Mouse (Mus musculus) embryonic facial prominence, embryonic 14.5 days (tissue): Measurements from ENCODE around the gene Gpx1. TPM values are rescaled to one million over a fixed set of nuclear protein-coding genes. Genes with fewer than 3 reads are reported as not detected.

Source experiments
- ATAC-seq: fragments of 200-750 bp; cut with Nextera tagmentation; 2 replicates; pipeline ENCODE4 v1.8.0; 2017; ENCODE audit warnings: low read depth, moderate number of reproducible peaks, moderate TSS enrichment
- DNase-seq: peaks from one replicate; pipeline ENCODE4 v3.0.0-alpha.2; 2015; ENCODE audit warnings: low spot score
- H3K27ac ChIP-seq: fragments of 300-500 bp; sonication (generic); replicated peaks from 2 replicates; pipeline ENCODE4 v1.5.1; 2014; ENCODE audit warnings: low read depth, mild to moderate bottlenecking, low read length, moderate library complexity
- H3K27me3 ChIP-seq: fragments of 300-500 bp; sonication (generic); replicated peaks from 2 replicates; pipeline ENCODE4 v1.6.1; 2014; ENCODE audit warnings: low read length; ENCODE audit not compliant: control insufficient read depth, insufficient read depth
- H3K36me3 ChIP-seq: fragments of 300-500 bp; sonication (generic); 2 replicates; pipeline ENCODE4 v1.6.1; 2014; ENCODE audit warnings: low read length, mixed read lengths; ENCODE audit not compliant: control insufficient read depth, insufficient read depth
- H3K4me1 ChIP-seq: fragments of 300-500 bp; sonication (generic); 2 replicates; pipeline ENCODE4 v1.6.1; 2014; ENCODE audit warnings: antibody characterized with exemption, low read length; ENCODE audit not compliant: control insufficient read depth, insufficient read depth
- H3K4me2 ChIP-seq: fragments of 300-500 bp; sonication (generic); 2 replicates; pipeline ENCODE4 v1.6.1; 2014; ENCODE audit warnings: low read depth, mild to moderate bottlenecking, low read length, moderate library complexity, mixed read lengths
- H3K4me3 ChIP-seq: fragments of 300-500 bp; sonication (generic); 2 replicates; pipeline ENCODE4 v1.5.1; 2014; ENCODE audit warnings: low read depth, mild to moderate bottlenecking, low read length
- H3K9ac ChIP-seq: fragments of 300-500 bp; sonication (generic); 2 replicates; pipeline ENCODE4 v1.6.1; 2014; ENCODE audit warnings: low read depth, mild to moderate bottlenecking, low read length, moderate library complexity, mixed read lengths
- H3K9me3 ChIP-seq: fragments of 300-500 bp; sonication (generic); 2 replicates; pipeline ENCODE4 v1.6.1; 2016; ENCODE audit warnings: low read length; ENCODE audit not compliant: control insufficient read depth
- WGBS: fragments of 180-500 bp; shearing (Covaris S2); extraction: QIAGEN DNeasy Blood & Tissue Kit; methylation state at CpG from one replicate; pipeline ENCODE4 v1.1.7; 2014; 5-methylcytosine and 5-hydroxymethylcytosine counted together
- polyA plus RNA-seq: library from polyadenylated mRNA; unstranded; fragments of >200 nt; fragmentation: Nextera tagmentation; extraction: Ambion mirVana; gene quantifications from 2 replicates; pipeline ENCODE4 v1.2.1, GENCODE M21; 2014

Gpx1 gene
- polyA plus RNA-seq, 1 experiment from 2014 or later: 689 TPM

- Histone ChIP-seq H3K27ac (no peak overlapping the region), H3K4me1 (no peaks in the 10 kb centered on the region), H3K9me3 (no peaks in the 10 kb centered on the region), H3K4me3 (no peak overlapping the region), H3K9ac (no peak overlapping the region), H3K36me3 (peaks cover 96% of the 10 kb centered on the region), H3K4me2 (no peak overlapping the region), H3K27me3 (no peaks in the 10 kb centered on the region)
- ATAC-seq (no peak), DNase-seq (no peak)
- 93% methylated on average over 9 of the region's 9 CpGs for WGBS
Measured at GRCm38 (mm10) chr9:108378234-108378633, 39.5 kb downstream of the Gpx1 start.

GRCm38 (mm10) chr9:108378736-108379135 is 40.0 kb downstream of the Gpx1 start:
- no peaks in the 10 kb centered on the region for H3K4me1 ChIP-seq
- no peak overlapping the region for H3K9ac ChIP-seq
- H3K4me3 ChIP-seq: no peak overlapping the region
- no peak overlapping the region for H3K4me2 ChIP-seq
- H3K27me3 ChIP-seq: no peaks in the 10 kb centered on the region
- no peak overlapping the region for H3K27ac ChIP-seq
- peaks cover 96% of the 10 kb centered on the region for H3K36me3 ChIP-seq
- no peak for ATAC-seq
- 88% methylated on average over 5 of the region's 5 CpGs for WGBS
- H3K9me3 ChIP-seq: no peaks in the 10 kb centered on the region
- DNase-seq: no peak

DNA sequence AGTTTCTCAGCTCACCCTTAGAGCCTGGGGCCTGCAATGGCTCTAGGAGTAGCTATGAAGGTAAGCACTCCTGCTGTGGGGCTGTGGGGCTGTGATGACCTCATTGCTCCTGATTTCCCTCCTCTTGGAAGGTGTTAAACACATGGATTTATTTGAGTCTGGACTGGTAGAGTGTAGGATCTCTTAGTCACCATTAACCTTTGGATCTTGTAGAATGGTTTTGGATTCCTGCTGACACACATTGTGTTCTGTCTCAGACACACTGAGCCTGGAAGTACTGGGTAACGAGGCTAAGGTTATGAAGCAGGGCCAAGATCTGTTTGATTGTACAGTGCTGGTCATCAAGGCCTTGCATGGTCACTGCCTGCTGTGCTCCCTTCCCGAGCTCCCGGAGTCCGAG is 40.6 kb downstream of the Gpx1 start:
- ATAC-seq: no peak
- peaks cover 96% of the 10 kb centered on the region for H3K36me3 ChIP-seq
- H3K9me3 ChIP-seq: no peaks in the 10 kb centered on the region
- H3K4me1 ChIP-seq: no peaks in the 10 kb centered on the region
- H3K4me3 ChIP-seq: no peak overlapping the region
- no peaks in the 10 kb centered on the region for H3K27me3 ChIP-seq
- H3K9ac ChIP-seq: no peak overlapping the region
- 93% methylated on average over 4 of the region's 4 CpGs for WGBS
- no peak overlapping the region for H3K27ac ChIP-seq
- no peak overlapping the region for H3K4me2 ChIP-seq
- no peak for DNase-seq

DNA sequence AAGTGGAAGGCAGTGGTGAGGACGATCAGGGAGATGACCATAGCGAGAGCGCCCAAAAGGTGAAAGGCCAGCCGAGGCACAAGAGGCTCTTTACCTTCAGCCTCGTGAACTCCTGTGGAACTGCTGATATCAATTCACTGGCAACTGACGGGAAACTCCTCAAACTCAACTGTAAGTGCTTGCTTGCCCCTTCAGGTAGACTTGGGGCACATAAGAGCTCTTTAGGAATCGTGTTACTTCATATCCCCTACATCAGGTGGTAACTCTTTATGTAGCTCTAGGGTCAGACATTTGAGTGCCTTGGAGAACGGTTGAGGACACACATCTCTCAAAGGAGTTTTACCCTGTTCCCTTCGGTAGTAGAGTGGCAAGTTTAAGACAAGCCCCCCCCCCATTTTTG is 42.7 kb downstream of the Gpx1 start:
- Histone ChIP-seq H3K36me3 (peaks cover 96% of the 10 kb centered on the region), H3K4me1 (no peaks in the 10 kb centered on the region), H3K9ac (no peak overlapping the region), H3K4me3 (no peak overlapping the region), H3K9me3 (no peaks in the 10 kb centered on the region), H3K27ac (no peak overlapping the region), H3K27me3 (no peaks in the 10 kb centered on the region), H3K4me2 (no peak overlapping the region)
- ATAC-seq (no peak), DNase-seq (no peak)
- WGBS: 92% methylated on average over 9 of the region's 9 CpGs

GRCm38 (mm10) chr9:108385006-108385405 is 46.3 kb downstream of the Gpx1 start:
- H3K4me1 ChIP-seq: no peaks in the 10 kb centered on the region
- H3K27me3 ChIP-seq: no peaks in the 10 kb centered on the region
- DNase-seq (no peak), ATAC-seq (no peak)
- H3K27ac ChIP-seq: no peak overlapping the region
- H3K4me2 ChIP-seq: no peak overlapping the region
- no peak overlapping the region for H3K4me3 ChIP-seq
- peaks cover 95% of the 10 kb centered on the region for H3K36me3 ChIP-seq
- H3K9ac ChIP-seq: no peak overlapping the region
- WGBS: 58% methylated on average over 7 of the region's 7 CpGs
- no peaks in the 10 kb centered on the region for H3K9me3 ChIP-seq

GRCm38 (mm10) chr9:108386816-108387215 is 48.1 kb downstream of the Gpx1 start:
- Histone ChIP-seq H3K27ac (no peak overlapping the region), H3K9me3 (no peaks in the 10 kb centered on the region), H3K4me2 (no peak overlapping the region), H3K4me3 (no peak overlapping the region), H3K27me3 (no peaks in the 10 kb centered on the region), H3K4me1 (no peaks in the 10 kb centered on the region), H3K9ac (no peak overlapping the region), H3K36me3 (peaks cover 95% of the 10 kb centered on the region)
- WGBS: 95% methylated on average over 4 of the region's 4 CpGs
- DNase-seq: no peak
- no peak for ATAC-seq

GRCm38 (mm10) chr9:108388601-108389000 is 49.9 kb downstream of the Gpx1 start:
- H3K27me3 ChIP-seq: no peaks in the 10 kb centered on the region
- H3K4me1 ChIP-seq: no peaks in the 10 kb centered on the region
- no peak overlapping the region for H3K27ac ChIP-seq
- DNase-seq (no peak), ATAC-seq (no peak)
- no peak overlapping the region for H3K4me2 ChIP-seq
- 82% methylated on average over 10 of the region's 10 CpGs for whole genome bisulfite sequencing
- no peak overlapping the region for H3K4me3 ChIP-seq
- H3K9ac ChIP-seq: no peak overlapping the region
- H3K36me3 ChIP-seq: peaks cover 95% of the 10 kb centered on the region
- H3K9me3 ChIP-seq: no peaks in the 10 kb centered on the region

GRCm38 (mm10) chr9:108389220-108389619 is 50.5 kb downstream of the Gpx1 start:
- WGBS: 82% methylated on average over 6 of the region's 6 CpGs
- no peaks in the 10 kb centered on the region for H3K9me3 ChIP-seq
- no peak overlapping the region for H3K4me3 ChIP-seq
- no peak overlapping the region for H3K9ac ChIP-seq
- DNase-seq (no peak), ATAC-seq (no peak)
- no peak overlapping the region for H3K4me2 ChIP-seq
- H3K4me1 ChIP-seq: no peaks in the 10 kb centered on the region
- H3K36me3 ChIP-seq: peaks cover 94% of the 10 kb centered on the region
- H3K27me3 ChIP-seq: no peaks in the 10 kb centered on the region
- no peak overlapping the region for H3K27ac ChIP-seq
